Mouse (Mus musculus) left cerebral cortex, postnatal 10 days (tissue): Measurements from ENCODE around the gene Satb1. TPM values are rescaled to one million over a fixed set of nuclear protein-coding genes. Genes with fewer than 3 reads are reported as not detected.

Source experiments
- DNase-seq, 2 experiments: peaks; one replicate each; pipeline ENCODE4 v3.0.0; 2021 to 2022; ENCODE audit warnings: low spot score in 2 of 2, mixed read lengths in 1 of 2; ENCODE audit errors: extremely low spot score in 1 of 2
- intact Hi-C: fragments of 180-260 bp; cut with DNase I; formaldehyde crosslinking; loops from one replicate; pipeline ENCODE4 v1.15.1; 2025
- total RNA-seq, 2 experiments: library from RNA; stranded (reverse); gene quantifications; 2 replicates each; pipeline ENCODE4 v1.2.3; 2021

Satb1 gene
- 100 to 1,000 TPM; 144 to 153 TPM for total RNA-seq

- intact Hi-C loops: loop anchor here (5.0 kb wide), 2 partner anchors 129 to 624 kb away; no protein-coding TSS in a partner anchor
- DNase-seq: peak in 1 of 2 experiments; percentile 70
Measured at GRCm38 (mm10) chr17:51832900-51833577, at the start of gene Satb1. Gene Satb1 (minus strand): TSS chr17:51833290.

- no peak for DNase-seq
- intact Hi-C loops: no loop called here
Measured at GRCm38 (mm10) chr17:51882566-51882965, 49.5 kb upstream of the Satb1 start.

GRCm38 (mm10) chr17:51880895-51881622 is 48.0 kb upstream of the Satb1 start:
- intact Hi-C loops: no loop called here
- no peak for DNase-seq

GRCm38 (mm10) chr17:51880221-51880620 is 47.1 kb upstream of the Satb1 start:
- intact Hi-C loops: no loop called here
- no peak for DNase-seq

- DNase-seq: no peak
Measured at GRCm38 (mm10) chr17:51879736-51880135, 46.6 kb upstream of the Satb1 start.

GRCm38 (mm10) chr17:51879171-51879570 is 46.1 kb upstream of the Satb1 start:
- no peak for DNase-seq
- intact Hi-C loops: no loop called here

More at GRCm38 (mm10) chr17:51879736-51880135, 46.6 kb upstream of the Satb1 start:
- intact Hi-C loops: no loop called here

- DNase-seq: no peak
- intact Hi-C loops: no loop called here
Measured at GRCm38 (mm10) chr17:51876471-51876870, 43.4 kb upstream of the Satb1 start.

- intact Hi-C loops: no loop called here
- no peak for DNase-seq
Measured at GRCm38 (mm10) chr17:51857616-51858015, 24.5 kb upstream of the Satb1 start.

- DNase-seq: no peak
- intact Hi-C loops: no loop called here
Measured at GRCm38 (mm10) chr17:51856332-51856731, 23.2 kb upstream of the Satb1 start.

- no peak for DNase-seq
- intact Hi-C loops: no loop called here
Measured at GRCm38 (mm10) chr17:51855261-51855660, 22.2 kb upstream of the Satb1 start.

- no peak for DNase-seq
- intact Hi-C loops: no loop called here
Measured at GRCm38 (mm10) chr17:51853952-51854351, 20.9 kb upstream of the Satb1 start.

GRCm38 (mm10) chr17:51840596-51840995 is 7.5 kb upstream of the Satb1 start:
- DNase-seq: no peak
- intact Hi-C loops: no loop called here

- DNase-seq: no peak
- intact Hi-C loops: no loop called here
Measured at GRCm38 (mm10) chr17:51839484-51839883, 6.4 kb upstream of the Satb1 start.

- DNase-seq: no peak
- intact Hi-C loops: no loop called here
Measured at GRCm38 (mm10) chr17:51836901-51837300, 3.8 kb upstream of the Satb1 start.

- DNase-seq: no peak
- intact Hi-C loops: no loop called here
Measured at GRCm38 (mm10) chr17:51836243-51836642, 3.2 kb upstream of the Satb1 start.

GRCm38 (mm10) chr17:51833578-51834361 is 680 bp upstream of the Satb1 start:
- intact Hi-C loops: loop anchor here (5.0 kb wide), 2 partner anchors 129 to 624 kb away; no protein-coding TSS in a partner anchor
- DNase-seq: no peak

GRCm38 (mm10) chr17:51832421-51832875 is 642 bp downstream of the Satb1 start:
- intact Hi-C loops: loop anchor here (5.0 kb wide), 2 partner anchors 130 to 625 kb away; no protein-coding TSS in a partner anchor

GRCm38 (mm10) chr17:51831702-51832420 is 1.2 kb downstream of the Satb1 start:
- intact Hi-C loops: loop anchor here (5.0 kb wide), 2 partner anchors 130 to 625 kb away; no protein-coding TSS in a partner anchor
- DNase-seq: peak in 1 of 2 experiments; percentile 52

More at GRCm38 (mm10) chr17:51832421-51832875, 642 bp downstream of the Satb1 start:
- DNase-seq: no peak
